ENCODE assay signal across 17 mouse cellular contexts in genomic region chr1:35866643-35867042, GRCm38 (mm10).
"Had no signal": no experiment of that assay in that cellular context is flagged by ENCODE, and none has a peak within 500 bp of the region (broad histone marks: within the 10 kb centered on the region; RNA-seq: fewer than 3 reads in every experiment).

No protein-coding gene starts in this region.

- H3K36me3 ChIP-seq: liver, embryonic 13.5 days; liver, embryonic 15.5 days; lung, embryonic 15.5 days; midbrain, embryonic 13.5 days; midbrain, embryonic 15.5 days; neural tube, embryonic 12.5 days; stomach, embryonic 15.5 days had no signal

- H3K9me3 ChIP-seq: liver, embryonic 13.5 days; liver, embryonic 15.5 days; lung, embryonic 15.5 days; midbrain, embryonic 13.5 days; midbrain, embryonic 15.5 days; neural tube, embryonic 12.5 days; stomach, embryonic 15.5 days had no signal

- H3K27me3 ChIP-seq: liver, embryonic 13.5 days; liver, embryonic 15.5 days; lung, embryonic 15.5 days; midbrain, embryonic 13.5 days; midbrain, embryonic 15.5 days; neural tube, embryonic 12.5 days; stomach, embryonic 15.5 days had no signal

- DNase-seq: liver, embryonic 13.5 days; liver, postnatal 0 days; lung, adult 2 months; right cerebral cortex, postnatal 14 days; thymus, adult 18-20 months; thymus, postnatal 14 days; thymus, postnatal 36 days had no signal

- H3K9ac ChIP-seq: liver, embryonic 13.5 days; liver, embryonic 15.5 days; liver, postnatal 0 days; lung, embryonic 15.5 days; midbrain, embryonic 13.5 days; midbrain, embryonic 15.5 days; neural tube, embryonic 12.5 days; stomach, embryonic 15.5 days had no signal

- H3K4me3 ChIP-seq: liver, embryonic 13.5 days; liver, embryonic 15.5 days; lung, embryonic 15.5 days; midbrain, embryonic 13.5 days; midbrain, embryonic 15.5 days; neural tube, embryonic 12.5 days; stomach, embryonic 15.5 days had no signal

- ATAC-seq: liver, postnatal 0 days; lung, postnatal 0 days; midbrain, embryonic 13.5 days; midbrain, embryonic 15.5 days had no signal

- H3K4me2 ChIP-seq: liver, embryonic 13.5 days; liver, embryonic 15.5 days; lung, embryonic 15.5 days; midbrain, embryonic 11.5 days; midbrain, embryonic 13.5 days; midbrain, embryonic 15.5 days; neural tube, embryonic 12.5 days; stomach, embryonic 15.5 days had no signal

- H3K27ac ChIP-seq: liver, embryonic 13.5 days; liver, embryonic 15.5 days; lung, embryonic 15.5 days; macrophage; midbrain, embryonic 13.5 days; midbrain, embryonic 15.5 days; neural tube, embryonic 12.5 days; stomach, embryonic 15.5 days; stomach, postnatal 0 days had no signal

- H3K4me1 ChIP-seq: neural tube, embryonic 12.5 days; stomach, embryonic 15.5 days had no signal
